Mouse (Mus musculus): ENCODE data around the gene Akap2.
"Not testable (repeated sequence)": the region's sequence is repeated elsewhere in the genome, so short reads cannot be mapped to it uniquely, and the experiment has no call there.

DNA sequence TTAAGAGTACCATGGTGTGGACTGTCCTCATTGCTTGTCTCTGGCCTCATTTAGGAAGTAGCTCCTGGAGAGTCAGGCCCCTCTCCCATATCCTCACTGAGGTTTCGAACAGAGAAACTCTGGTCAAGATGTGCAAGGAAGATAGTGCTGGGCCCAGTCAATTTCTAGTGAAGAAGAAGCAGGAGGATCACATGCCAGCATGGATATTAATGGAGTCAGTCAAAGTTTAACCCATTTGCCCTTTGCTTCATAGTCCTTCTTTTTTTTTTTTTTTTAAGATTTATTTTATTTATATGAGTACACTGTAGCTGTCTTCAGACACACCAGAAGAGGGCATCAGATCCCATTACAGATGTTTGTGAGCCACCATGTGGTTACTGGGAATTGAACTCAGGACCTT, 171.5 kb downstream of the Akap2 start:
- not testable (repeated sequence) for TF ChIP-seq POLR2A (IDR thresholded peaks at IDR 0.05; ENCODE audit: extremely low read depth, insufficient read depth, low read length); CTCF (IDR thresholded peaks at IDR 0.05; ENCODE audit: low read depth, low read length)
